Mouse (Mus musculus): ENCODE measurements at regions not wholly inside any gene's neighbourhood (a gene's known extent, or its start where the extent isn't known, plus 50 kb on each side); places are given as distances from the start of the nearest gene placed in this dataset.

GRCm38 (mm10) chr10:67454149-67454548 lies 81.1 kb upstream of the Egr2 start:
- H3K9me3 ChIP-seq (ENCODE audit: low read length), result no peaks in the 10 kb centered on the region
- no peaks in the 10 kb centered on the region for H3K27me3 ChIP-seq (replicated peaks; ENCODE audit: insufficient read depth, low read length)
- ATAC-seq (no peak), DNase-seq (ENCODE audit: low spot score) (no peak)
- no peak overlapping the region for H3K27ac ChIP-seq (ENCODE audit: low read length)
- no peaks in the 10 kb centered on the region for H3K36me3 ChIP-seq (ENCODE audit: insufficient read depth, low read length)
- TF ChIP-seq CTCF (IDR thresholded peaks at IDR 0.05), result no peak
- no peak for TF ChIP-seq EP300 (IDR thresholded peaks at IDR 0.05)
- H3K4me1 ChIP-seq (ENCODE audit: insufficient read depth, low read depth, low read length), result no peaks in the 10 kb centered on the region
- H3K4me3 ChIP-seq (ENCODE audit: low read depth, low read length), result no peak overlapping the region
- WGBS, result 34% methylated on average over 7 of the region's 7 CpGs
- H3K9ac ChIP-seq (replicated peaks; ENCODE audit: low read depth), result no peak overlapping the region
- no peak overlapping the region for H3K4me2 ChIP-seq (replicated peaks; ENCODE audit: low read depth, low read length)

GRCm38 (mm10) chr10:67458447-67459272 lies 76.6 kb upstream of the Egr2 start:
- no peak for TF ChIP-seq EP300 (IDR thresholded peaks at IDR 0.05)
- TF ChIP-seq CTCF (IDR thresholded peaks at IDR 0.05), result no peak
- Histone ChIP-seq H3K9me3 (ENCODE audit: low read length) (no peaks in the 10 kb centered on the region), H3K27me3 (replicated peaks; ENCODE audit: insufficient read depth, low read length) (no peaks in the 10 kb centered on the region), H3K27ac (ENCODE audit: low read length) (no peak overlapping the region), H3K4me2 (replicated peaks; ENCODE audit: low read depth, low read length) (no peak overlapping the region; the same call in 1 of the 2 replicates), H3K9ac (replicated peaks; ENCODE audit: low read depth) (no peak overlapping the region), H3K36me3 (ENCODE audit: insufficient read depth, low read length) (no peaks in the 10 kb centered on the region), H3K4me1 (ENCODE audit: insufficient read depth, low read depth, low read length) (no peaks in the 10 kb centered on the region), H3K4me3 (ENCODE audit: low read depth, low read length) (no peak overlapping the region)
- DNase-seq (ENCODE audit: low spot score) (no peak), ATAC-seq (peak; percentile 14; the same call in 1 of the 2 replicates)
- WGBS, result 32% methylated on average over 22 of the region's 22 CpGs

GRCm38 (mm10) chr10:67461321-67461720 lies 74.0 kb upstream of the Egr2 start:
- no peaks in the 10 kb centered on the region for H3K4me1 ChIP-seq (ENCODE audit: insufficient read depth, low read depth, low read length)
- DNase-seq (ENCODE audit: low spot score) (no peak), ATAC-seq (no peak)
- H3K9me3 ChIP-seq (ENCODE audit: low read length), result no peaks in the 10 kb centered on the region
- H3K27me3 ChIP-seq (replicated peaks; ENCODE audit: insufficient read depth, low read length), result no peaks in the 10 kb centered on the region
- no peak overlapping the region for H3K27ac ChIP-seq (ENCODE audit: low read length)
- TF ChIP-seq EP300 (IDR thresholded peaks at IDR 0.05), result no peak
- TF ChIP-seq CTCF (IDR thresholded peaks at IDR 0.05), result no peak
- H3K36me3 ChIP-seq (ENCODE audit: insufficient read depth, low read length), result no peaks in the 10 kb centered on the region
- no peak overlapping the region for H3K4me2 ChIP-seq (replicated peaks; ENCODE audit: low read depth, low read length)
- no peak overlapping the region for H3K4me3 ChIP-seq (ENCODE audit: low read depth, low read length)
- H3K9ac ChIP-seq (replicated peaks; ENCODE audit: low read depth), result no peak overlapping the region
- 39% methylated on average over 1 of the region's 1 CpGs for WGBS

GRCm38 (mm10) chr10:67461862-67462261 lies 73.4 kb upstream of the Egr2 start:
- H3K9ac ChIP-seq (replicated peaks; ENCODE audit: low read depth), result no peak overlapping the region
- DNase-seq (ENCODE audit: low spot score), result no peak

GRCm38 (mm10) chr10:67468724-67469123 lies 66.6 kb upstream of the Egr2 start:
- no peaks in the 10 kb centered on the region for H3K36me3 ChIP-seq (ENCODE audit: insufficient read depth, low read length)
- WGBS, result 57% methylated on average over 8 of the region's 8 CpGs
- H3K27ac ChIP-seq (ENCODE audit: low read length), result no peak overlapping the region
- no peak overlapping the region for H3K4me2 ChIP-seq (replicated peaks; ENCODE audit: low read depth, low read length)
- no peak for DNase-seq (ENCODE audit: low spot score)
- no peak for ATAC-seq
- no peak overlapping the region for H3K4me3 ChIP-seq (ENCODE audit: low read depth, low read length)
- TF ChIP-seq EP300 (IDR thresholded peaks at IDR 0.05) (no peak), CTCF (IDR thresholded peaks at IDR 0.05) (no peak)
- no peaks in the 10 kb centered on the region for H3K27me3 ChIP-seq (replicated peaks; ENCODE audit: insufficient read depth, low read length)
- no peaks in the 10 kb centered on the region for H3K4me1 ChIP-seq (ENCODE audit: insufficient read depth, low read depth, low read length)
- H3K9ac ChIP-seq (replicated peaks; ENCODE audit: low read depth), result no peak overlapping the region
- no peaks in the 10 kb centered on the region for H3K9me3 ChIP-seq (ENCODE audit: low read length)

More at GRCm38 (mm10) chr10:67461862-67462261, 73.4 kb upstream of the Egr2 start:
- Histone ChIP-seq H3K27ac (ENCODE audit: low read length) (no peak overlapping the region), H3K4me1 (ENCODE audit: insufficient read depth, low read depth, low read length) (no peaks in the 10 kb centered on the region), H3K27me3 (replicated peaks; ENCODE audit: insufficient read depth, low read length) (no peaks in the 10 kb centered on the region), H3K36me3 (ENCODE audit: insufficient read depth, low read length) (no peaks in the 10 kb centered on the region), H3K9me3 (ENCODE audit: low read length) (no peaks in the 10 kb centered on the region), H3K4me3 (ENCODE audit: low read depth, low read length) (no peak overlapping the region), H3K4me2 (replicated peaks; ENCODE audit: low read depth, low read length) (no peak overlapping the region)
- TF ChIP-seq CTCF (IDR thresholded peaks at IDR 0.05), result no peak
- no peak for TF ChIP-seq EP300 (IDR thresholded peaks at IDR 0.05)
- 20% methylated on average over 1 of the region's 1 CpGs for WGBS
- ATAC-seq, result no peak

GRCm38 (mm10) chr10:67473016-67473415 lies 62.3 kb upstream of the Egr2 start:
- Histone ChIP-seq H3K36me3 (ENCODE audit: insufficient read depth, low read length) (no peaks in the 10 kb centered on the region), H3K4me2 (replicated peaks; ENCODE audit: low read depth, low read length) (no peak overlapping the region), H3K27me3 (replicated peaks; ENCODE audit: insufficient read depth, low read length) (no peaks in the 10 kb centered on the region), H3K4me3 (ENCODE audit: low read depth, low read length) (no peak overlapping the region), H3K27ac (ENCODE audit: low read length) (no peak overlapping the region), H3K4me1 (ENCODE audit: insufficient read depth, low read depth, low read length) (no peaks in the 10 kb centered on the region), H3K9me3 (ENCODE audit: low read length) (no peaks in the 10 kb centered on the region), H3K9ac (replicated peaks; ENCODE audit: low read depth) (no peak overlapping the region)
- 85% methylated on average over 6 of the region's 6 CpGs for WGBS
- no peak for DNase-seq (ENCODE audit: low spot score)
- TF ChIP-seq CTCF (IDR thresholded peaks at IDR 0.05) (no peak), EP300 (IDR thresholded peaks at IDR 0.05) (no peak)
- ATAC-seq, result no peak
